Mouse (Mus musculus): ENCODE data around the gene Slc35a5. TPM values are rescaled to one million over a fixed set of nuclear protein-coding genes. Genes with fewer than 3 reads are reported as not detected.

Slc35a5 gene
- polyA plus RNA-seq, 1 experiment from 2014 or later = 13.0 TPM

- H3K4me3 ChIP-seq (ENCODE audit: low read depth, low read length) = peak overlapping the region; percentile 90
- H3K27ac ChIP-seq (replicated peaks; ENCODE audit: low read depth, low read length) = peak overlapping the region; percentile 65; the same call in 1 of the 2 replicates
- peak overlapping the region; percentile 79 for H3K4me2 ChIP-seq (ENCODE audit: low read depth, low read length)
- ATAC-seq (replicated peaks; ENCODE audit: insufficient number of reproducible peaks, low FRiP score, low TSS enrichment, low read depth) = no peak
- no peak for DNase-seq (ENCODE audit: low spot score)
- WGBS = 10% methylated on average over 11 of the region's 11 CpGs
- no peaks in the 10 kb centered on the region for H3K4me1 ChIP-seq (ENCODE audit: control insufficient read depth, insufficient read depth, low read length)
- H3K9me3 ChIP-seq (replicated peaks; ENCODE audit: control insufficient read depth, low read length) = no peaks in the 10 kb centered on the region
- H3K9ac ChIP-seq (replicated peaks; ENCODE audit: low read length) = peak overlapping the region; percentile 83
- H3K27me3 ChIP-seq (ENCODE audit: control insufficient read depth, insufficient read depth, low read length) = no peaks in the 10 kb centered on the region
- H3K36me3 ChIP-seq (replicated peaks; ENCODE audit: control insufficient read depth, insufficient read depth, low read depth, low read length) = no peaks in the 10 kb centered on the region
Observed at GRCm38 (mm10) chr16:45159389-45159716, 847 bp upstream of the Slc35a5 start.

GRCm38 (mm10) chr16:45158136-45158521 lies 377 bp downstream of the Slc35a5 start:
- DNase-seq (ENCODE audit: low spot score) (peak; percentile 78), ATAC-seq (replicated peaks; ENCODE audit: insufficient number of reproducible peaks, low FRiP score, low TSS enrichment, low read depth) (peak; percentile 80)
- no peaks in the 10 kb centered on the region for H3K4me1 ChIP-seq (ENCODE audit: control insufficient read depth, insufficient read depth, low read length)
- H3K9me3 ChIP-seq (replicated peaks; ENCODE audit: control insufficient read depth, low read length) = no peaks in the 10 kb centered on the region
- no peaks in the 10 kb centered on the region for H3K27me3 ChIP-seq (ENCODE audit: control insufficient read depth, insufficient read depth, low read length)
- WGBS = under 1% methylated on average over 20 of the region's 20 CpGs
- H3K36me3 ChIP-seq (replicated peaks; ENCODE audit: control insufficient read depth, insufficient read depth, low read depth, low read length) = no peaks in the 10 kb centered on the region
- peak overlapping the region; percentile 90 for H3K4me3 ChIP-seq (ENCODE audit: low read depth, low read length)
- peak overlapping the region; percentile 79 for H3K4me2 ChIP-seq (ENCODE audit: low read depth, low read length)
- H3K27ac ChIP-seq (replicated peaks; ENCODE audit: low read depth, low read length) = peak overlapping the region; percentile 65; the same call in 1 of the 2 replicates
- H3K9ac ChIP-seq (replicated peaks; ENCODE audit: low read length) = peak overlapping the region; percentile 75

GRCm38 (mm10) chr16:45154741-45155250 lies 3.7 kb downstream of the Slc35a5 start:
- Histone ChIP-seq H3K36me3 (replicated peaks; ENCODE audit: control insufficient read depth, insufficient read depth, low read depth, low read length) (no peaks in the 10 kb centered on the region), H3K4me2 (ENCODE audit: low read depth, low read length) (no peak overlapping the region), H3K9me3 (replicated peaks; ENCODE audit: control insufficient read depth, low read length) (no peaks in the 10 kb centered on the region), H3K4me3 (ENCODE audit: low read depth, low read length) (no peak overlapping the region), H3K9ac (replicated peaks; ENCODE audit: low read length) (no peak overlapping the region), H3K4me1 (ENCODE audit: control insufficient read depth, insufficient read depth, low read length) (no peaks in the 10 kb centered on the region), H3K27me3 (ENCODE audit: control insufficient read depth, insufficient read depth, low read length) (no peaks in the 10 kb centered on the region), H3K27ac (replicated peaks; ENCODE audit: low read depth, low read length) (no peak overlapping the region)
- WGBS = 89% methylated on average over 3 of the region's 3 CpGs
- ATAC-seq (replicated peaks; ENCODE audit: insufficient number of reproducible peaks, low FRiP score, low TSS enrichment, low read depth) (no peak), DNase-seq (ENCODE audit: low spot score) (no peak)

GRCm38 (mm10) chr16:45148488-45149082 lies 9.9 kb downstream of the Slc35a5 start:
- Histone ChIP-seq H3K27ac (replicated peaks; ENCODE audit: low read depth, low read length) (no peak overlapping the region), H3K4me1 (ENCODE audit: control insufficient read depth, insufficient read depth, low read length) (no peaks in the 10 kb centered on the region), H3K4me3 (ENCODE audit: low read depth, low read length) (no peak overlapping the region), H3K9me3 (replicated peaks; ENCODE audit: control insufficient read depth, low read length) (no peaks in the 10 kb centered on the region), H3K9ac (replicated peaks; ENCODE audit: low read length) (no peak overlapping the region), H3K4me2 (ENCODE audit: low read depth, low read length) (no peak overlapping the region), H3K27me3 (ENCODE audit: control insufficient read depth, insufficient read depth, low read length) (no peaks in the 10 kb centered on the region), H3K36me3 (replicated peaks; ENCODE audit: control insufficient read depth, insufficient read depth, low read depth, low read length) (no peaks in the 10 kb centered on the region; the same call in 1 of the 2 replicates)
- no peak for ATAC-seq (replicated peaks; ENCODE audit: insufficient number of reproducible peaks, low FRiP score, low TSS enrichment, low read depth)
- WGBS = 95% methylated on average over 10 of the region's 10 CpGs
- DNase-seq (ENCODE audit: low spot score) = no peak

- Histone ChIP-seq H3K27me3 (ENCODE audit: control insufficient read depth, insufficient read depth, low read length) (no peaks in the 10 kb centered on the region), H3K36me3 (replicated peaks; ENCODE audit: control insufficient read depth, insufficient read depth, low read depth, low read length) (no peaks in the 10 kb centered on the region; the same call in none of the 2 replicates), H3K27ac (replicated peaks; ENCODE audit: low read depth, low read length) (no peak overlapping the region), H3K4me1 (ENCODE audit: control insufficient read depth, insufficient read depth, low read length) (no peaks in the 10 kb centered on the region), H3K9me3 (replicated peaks; ENCODE audit: control insufficient read depth, low read length) (no peaks in the 10 kb centered on the region), H3K4me2 (ENCODE audit: low read depth, low read length) (no peak overlapping the region), H3K4me3 (ENCODE audit: low read depth, low read length) (no peak overlapping the region), H3K9ac (replicated peaks; ENCODE audit: low read length) (no peak overlapping the region)
- ATAC-seq (replicated peaks; ENCODE audit: insufficient number of reproducible peaks, low FRiP score, low TSS enrichment, low read depth) = no peak
- 92% methylated on average over 6 of the region's 6 CpGs for WGBS
- DNase-seq (ENCODE audit: low spot score) = no peak
Observed at GRCm38 (mm10) chr16:45145119-45145518, 13.4 kb downstream of the Slc35a5 start.

- H3K4me3 ChIP-seq (ENCODE audit: low read depth, low read length) = no peak overlapping the region
- H3K27me3 ChIP-seq (ENCODE audit: control insufficient read depth, insufficient read depth, low read length) = no peaks in the 10 kb centered on the region
- 90% methylated on average over 5 of the region's 5 CpGs for WGBS
- H3K36me3 ChIP-seq (replicated peaks; ENCODE audit: control insufficient read depth, insufficient read depth, low read depth, low read length) = no peaks in the 10 kb centered on the region; the same call in none of the 2 replicates
- H3K4me1 ChIP-seq (ENCODE audit: control insufficient read depth, insufficient read depth, low read length) = no peaks in the 10 kb centered on the region
- H3K4me2 ChIP-seq (ENCODE audit: low read depth, low read length) = no peak overlapping the region
- ATAC-seq (replicated peaks; ENCODE audit: insufficient number of reproducible peaks, low FRiP score, low TSS enrichment, low read depth) (no peak), DNase-seq (ENCODE audit: low spot score) (no peak)
- H3K27ac ChIP-seq (replicated peaks; ENCODE audit: low read depth, low read length) = no peak overlapping the region
- H3K9me3 ChIP-seq (replicated peaks; ENCODE audit: control insufficient read depth, low read length) = no peaks in the 10 kb centered on the region
- H3K9ac ChIP-seq (replicated peaks; ENCODE audit: low read length) = no peak overlapping the region
Observed at GRCm38 (mm10) chr16:45142565-45142964, 15.9 kb downstream of the Slc35a5 start.

GRCm38 (mm10) chr16:45141711-45142110 lies 16.8 kb downstream of the Slc35a5 start:
- H3K9ac ChIP-seq (replicated peaks; ENCODE audit: low read length) = no peak overlapping the region
- WGBS = 95% methylated on average over 5 of the region's 5 CpGs
- H3K4me3 ChIP-seq (ENCODE audit: low read depth, low read length) = no peak overlapping the region
- no peaks in the 10 kb centered on the region for H3K27me3 ChIP-seq (ENCODE audit: control insufficient read depth, insufficient read depth, low read length)
- ATAC-seq (replicated peaks; ENCODE audit: insufficient number of reproducible peaks, low FRiP score, low TSS enrichment, low read depth) = no peak
- H3K36me3 ChIP-seq (replicated peaks; ENCODE audit: control insufficient read depth, insufficient read depth, low read depth, low read length) = no peaks in the 10 kb centered on the region; the same call in none of the 2 replicates
- H3K4me1 ChIP-seq (ENCODE audit: control insufficient read depth, insufficient read depth, low read length) = no peaks in the 10 kb centered on the region
- no peak overlapping the region for H3K4me2 ChIP-seq (ENCODE audit: low read depth, low read length)
- no peak overlapping the region for H3K27ac ChIP-seq (replicated peaks; ENCODE audit: low read depth, low read length)
- H3K9me3 ChIP-seq (replicated peaks; ENCODE audit: control insufficient read depth, low read length) = no peaks in the 10 kb centered on the region
- no peak for DNase-seq (ENCODE audit: low spot score)

GRCm38 (mm10) chr16:45127936-45128710 lies 30.4 kb downstream of the Slc35a5 start:
- Histone ChIP-seq H3K4me2 (ENCODE audit: low read depth, low read length) (no peak overlapping the region), H3K36me3 (replicated peaks; ENCODE audit: control insufficient read depth, insufficient read depth, low read depth, low read length) (no peaks in the 10 kb centered on the region), H3K4me1 (ENCODE audit: control insufficient read depth, insufficient read depth, low read length) (no peaks in the 10 kb centered on the region), H3K27me3 (ENCODE audit: control insufficient read depth, insufficient read depth, low read length) (no peaks in the 10 kb centered on the region), H3K9ac (replicated peaks; ENCODE audit: low read length) (no peak overlapping the region), H3K4me3 (ENCODE audit: low read depth, low read length) (no peak overlapping the region), H3K27ac (replicated peaks; ENCODE audit: low read depth, low read length) (no peak overlapping the region), H3K9me3 (replicated peaks; ENCODE audit: control insufficient read depth, low read length) (no peaks in the 10 kb centered on the region)
- DNase-seq (ENCODE audit: low spot score) (no peak), ATAC-seq (replicated peaks; ENCODE audit: insufficient number of reproducible peaks, low FRiP score, low TSS enrichment, low read depth) (no peak)
- WGBS = 86% methylated on average over 2 of the region's 2 CpGs

All from embryonic facial prominence, embryonic 11.5 days (tissue).